Mouse (Mus musculus) forebrain, embryonic 10.5 days (tissue): ENCODE measurements around the gene Taf1. TPM values are rescaled to one million over a fixed set of nuclear protein-coding genes. Genes with fewer than 3 reads are reported as not detected.
"Not testable (repeated sequence)": the region's sequence is repeated elsewhere in the genome, so short reads cannot be mapped to it uniquely, and the experiment has no call there.

Source experiments
- DNase-seq: peaks from one replicate; pipeline ENCODE4 v3.0.0-alpha.2; 2017; ENCODE audit warnings: low spot score; ENCODE audit errors: extremely low spot score
- H3K27ac ChIP-seq: fragments of 300-500 bp; sonication (generic); 2 replicates; pipeline ENCODE4 v1.5.1; 2016; ENCODE audit warnings: mild to moderate bottlenecking
- H3K27me3 ChIP-seq: fragments of 300-500 bp; sonication (generic); 2 replicates; pipeline ENCODE4 v1.6.1; 2016; ENCODE audit warnings: mild to moderate bottlenecking; ENCODE audit not compliant: poor library complexity, severe bottlenecking
- H3K36me3 ChIP-seq: fragments of 300-500 bp; sonication (generic); replicated peaks from 2 replicates; pipeline ENCODE4 v1.6.1; 2016; ENCODE audit warnings: mild to moderate bottlenecking, moderate library complexity
- H3K4me1 ChIP-seq: fragments of 300-500 bp; sonication (generic); 2 replicates; pipeline ENCODE4 v1.6.1; 2016
- H3K4me3 ChIP-seq: fragments of 300-500 bp; sonication (generic); 2 replicates; pipeline ENCODE4 v1.5.1; 2016; ENCODE audit warnings: mild to moderate bottlenecking, moderate library complexity
- H3K9me3 ChIP-seq: fragments of 300-500 bp; sonication (generic); 2 replicates; pipeline ENCODE4 v1.6.1; 2016; ENCODE audit warnings: mild to moderate bottlenecking, moderate library complexity
- WGBS: fragments of 180-500 bp; shearing (Covaris S2); methylation state at CpG from one replicate; pipeline ENCODE4 v1.1.7; 2016; 5-methylcytosine and 5-hydroxymethylcytosine counted together
- polyA plus RNA-seq: library from polyadenylated mRNA; unstranded; fragments of >200 nt; fragmentation: Nextera tagmentation; extraction: Ambion mirVana; gene quantifications from 2 replicates; pipeline ENCODE4 v1.2.1, GENCODE M21; 2016

The Taf1 gene
- 22.9 and 23.0 TPM in 2 replicates for polyA plus RNA-seq

- H3K27ac ChIP-seq = peak within 1 kb of the TSS; percentile 86
- WGBS = 19% methylated on average over 47 of the region's 47 CpGs
- peak; percentile 87 for DNase-seq
Observed at GRCm38 (mm10) chrX:101532347-101533221, at the start of gene Taf1. Gene Taf1 (plus strand): TSS chrX:101532734.

GRCm38 (mm10) chrX:101486487-101487152 lies 45.9 kb upstream of the Taf1 start:
- H3K36me3 ChIP-seq = peaks cover 15% of the 10 kb centered on the region

More at GRCm38 (mm10) chrX:101532347-101533221, at the start of gene Taf1:
- Histone ChIP-seq H3K4me1 (peaks cover 8% of the 10 kb centered on the region), H3K27me3 (peaks cover 5% of the 10 kb centered on the region; the same call in 1 of the 2 replicates), H3K36me3 (peaks cover 27% of the 10 kb centered on the region), H3K4me3 (peak within 1 kb of the TSS; percentile 60), H3K9me3 (no peaks in the 10 kb centered on the region)

GRCm38 (mm10) chrX:101504636-101505035 lies 27.9 kb upstream of the Taf1 start:
- no peak for DNase-seq
- H3K27ac ChIP-seq = no peak overlapping the region

More at GRCm38 (mm10) chrX:101486487-101487152, 45.9 kb upstream of the Taf1 start:
- H3K27ac ChIP-seq, H3K4me3 ChIP-seq, H3K9me3 ChIP-seq, H3K27me3 ChIP-seq, H3K4me1 ChIP-seq: not testable (repeated sequence)
- WGBS = 32% methylated on average over 12 of the region's 12 CpGs
- DNase-seq = peak; percentile 19

GRCm38 (mm10) chrX:101515710-101516109 lies 16.8 kb upstream of the Taf1 start:
- H3K4me3 ChIP-seq = no peak overlapping the region
- H3K36me3 ChIP-seq = no peaks in the 10 kb centered on the region
- 13% methylated on average over 2 of the region's 2 CpGs for WGBS
- no peak overlapping the region for H3K27ac ChIP-seq
- no peaks in the 10 kb centered on the region for H3K9me3 ChIP-seq
- no peak for DNase-seq
- no peaks in the 10 kb centered on the region; the same call in 1 of the 2 replicates for H3K27me3 ChIP-seq
- no peaks in the 10 kb centered on the region for H3K4me1 ChIP-seq

More at GRCm38 (mm10) chrX:101504636-101505035, 27.9 kb upstream of the Taf1 start:
- Histone ChIP-seq H3K27me3 (no peaks in the 10 kb centered on the region), H3K9me3 (no peaks in the 10 kb centered on the region), H3K4me1 (no peaks in the 10 kb centered on the region), H3K4me3 (no peak overlapping the region), H3K36me3 (no peaks in the 10 kb centered on the region)
- WGBS = 15% methylated on average over 3 of the region's 3 CpGs

GRCm38 (mm10) chrX:101518006-101518405 lies 14.5 kb upstream of the Taf1 start:
- Histone ChIP-seq H3K27me3 (no peaks in the 10 kb centered on the region; the same call in 1 of the 2 replicates), H3K4me3 (no peak overlapping the region), H3K27ac (no peak overlapping the region), H3K4me1 (no peaks in the 10 kb centered on the region), H3K36me3 (no peaks in the 10 kb centered on the region), H3K9me3 (peaks cover 3% of the 10 kb centered on the region; the same call in 1 of the 2 replicates)
- 88% methylated on average over 4 of the region's 4 CpGs for WGBS
- DNase-seq = no peak

- Histone ChIP-seq H3K27ac (no peak overlapping the region), H3K36me3 (no peaks in the 10 kb centered on the region), H3K4me3 (no peak overlapping the region), H3K4me1 (no peaks in the 10 kb centered on the region), H3K9me3 (peaks cover 3% of the 10 kb centered on the region; the same call in 1 of the 2 replicates), H3K27me3 (no peaks in the 10 kb centered on the region; the same call in none of the 2 replicates)
- no peak for DNase-seq
- 84% methylated on average over 15 of the region's 15 CpGs for WGBS
Observed at GRCm38 (mm10) chrX:101522027-101522426, 10.5 kb upstream of the Taf1 start.

- Histone ChIP-seq H3K4me1 (no peaks in the 10 kb centered on the region), H3K27ac (no peak overlapping the region), H3K36me3 (no peaks in the 10 kb centered on the region), H3K9me3 (no peaks in the 10 kb centered on the region), H3K27me3 (no peaks in the 10 kb centered on the region; the same call in 1 of the 2 replicates), H3K4me3 (0 out of 2 replicates have a peak overlapping the region, but pooled peaks have one; percentile 20)
- WGBS = 57% methylated on average over 9 of the region's 9 CpGs
- no peak for DNase-seq
Observed at GRCm38 (mm10) chrX:101527356-101527755, 5.2 kb upstream of the Taf1 start.

- H3K36me3 ChIP-seq = peaks cover 49% of the 10 kb centered on the region
- H3K4me1 ChIP-seq = no peaks in the 10 kb centered on the region
- no peak overlapping the region for H3K27ac ChIP-seq
- H3K9me3 ChIP-seq = no peaks in the 10 kb centered on the region
- WGBS = 91% methylated on average over 1 of the region's 1 CpGs
- no peak overlapping the region for H3K4me3 ChIP-seq
- H3K27me3 ChIP-seq = peaks cover 18% of the 10 kb centered on the region; the same call in 1 of the 2 replicates
- no peak for DNase-seq
Observed at GRCm38 (mm10) chrX:101585455-101585854, 52.9 kb downstream of the Taf1 start.

GRCm38 (mm10) chrX:101616183-101616582 lies 83.6 kb downstream of the Taf1 start:
- H3K27ac ChIP-seq = no peak overlapping the region
- 88% methylated on average over 3 of the region's 3 CpGs for WGBS
- no peaks in the 10 kb centered on the region for H3K4me1 ChIP-seq
- no peaks in the 10 kb centered on the region for H3K9me3 ChIP-seq
- H3K36me3 ChIP-seq = no peaks in the 10 kb centered on the region
- peaks cover 39% of the 10 kb centered on the region for H3K27me3 ChIP-seq
- no peak overlapping the region for H3K4me3 ChIP-seq
- no peak for DNase-seq

GRCm38 (mm10) chrX:101617889-101618288 lies 85.4 kb downstream of the Taf1 start:
- WGBS = 81% methylated on average over 10 of the region's 10 CpGs

GRCm38 (mm10) chrX:101620317-101620716 lies 87.8 kb downstream of the Taf1 start:
- 84% methylated on average over 6 of the region's 6 CpGs for whole genome bisulfite sequencing
- no peaks in the 10 kb centered on the region for H3K4me1 ChIP-seq
- H3K27me3 ChIP-seq = peaks cover 31% of the 10 kb centered on the region
- H3K36me3 ChIP-seq = no peaks in the 10 kb centered on the region
- no peak overlapping the region for H3K27ac ChIP-seq
- DNase-seq = no peak
- no peak overlapping the region for H3K4me3 ChIP-seq
- H3K9me3 ChIP-seq = no peaks in the 10 kb centered on the region

More at GRCm38 (mm10) chrX:101617889-101618288, 85.4 kb downstream of the Taf1 start:
- Histone ChIP-seq H3K4me3 (no peak overlapping the region), H3K27ac (no peak overlapping the region), H3K27me3 (peaks cover 40% of the 10 kb centered on the region; the same call in 1 of the 2 replicates), H3K36me3 (no peaks in the 10 kb centered on the region), H3K9me3 (no peaks in the 10 kb centered on the region), H3K4me1 (no peaks in the 10 kb centered on the region)
- no peak for DNase-seq

- Histone ChIP-seq H3K27ac (no peak overlapping the region), H3K27me3 (peaks cover 29% of the 10 kb centered on the region), H3K4me1 (no peaks in the 10 kb centered on the region), H3K4me3 (no peak overlapping the region), H3K9me3 (no peaks in the 10 kb centered on the region), H3K36me3 (no peaks in the 10 kb centered on the region)
- no peak for DNase-seq
- 55% methylated on average over 3 of the region's 3 CpGs for WGBS
Observed at GRCm38 (mm10) chrX:101622539-101622938, 90.0 kb downstream of the Taf1 start.
